Mouse (Mus musculus) right cerebral cortex, adult 18-20 months (tissue): ENCODE data around the gene Chd2.
A peak's percentile ranks its signal among the peaks of the same experiment; 100 is the strongest.
"Not testable (repeated sequence)": the region's sequence is repeated elsewhere in the genome, so short reads cannot be mapped to it uniquely, and the experiment has no call there.

Source experiments
- DNase-seq: peaks from one replicate; pipeline ENCODE4 v3.0.0; 2022; ENCODE audit warnings: mixed read lengths

Chd2 gene

DNA sequence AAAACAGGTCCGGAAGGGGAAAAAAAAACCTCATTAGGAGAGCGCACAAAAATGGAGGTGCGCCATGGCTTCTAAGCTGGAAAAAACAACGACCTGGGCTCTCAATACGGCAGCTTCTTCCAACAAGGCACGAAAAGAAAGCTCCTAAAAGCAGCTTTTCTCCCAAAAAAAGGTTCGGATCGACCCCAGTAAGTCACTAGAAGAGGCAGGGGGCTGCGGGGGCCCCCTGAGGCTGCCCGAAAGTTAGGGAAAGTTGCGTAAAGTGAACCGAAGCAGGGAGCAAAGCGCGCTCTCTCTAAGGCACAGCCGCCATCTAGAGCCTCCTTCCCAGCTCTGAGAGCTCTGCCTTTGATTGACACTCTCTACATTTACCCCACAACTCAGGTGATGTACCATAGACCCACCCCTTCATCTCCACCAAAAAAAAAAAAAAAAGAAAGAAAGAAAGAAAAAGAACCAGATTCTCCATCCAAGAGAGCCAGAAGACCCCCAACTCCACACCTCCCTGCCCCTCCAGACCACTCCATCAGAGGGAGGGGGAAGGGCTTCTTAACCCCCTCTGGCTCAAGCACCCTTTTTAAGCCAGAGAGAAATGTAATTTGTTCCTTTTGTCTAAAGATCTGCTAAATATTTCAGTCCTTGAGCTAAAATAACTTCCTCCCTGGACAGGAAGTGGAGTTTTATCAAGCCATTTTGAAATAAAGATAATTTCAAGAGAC, at the start of gene Chd2:
TSS of gene Chd2 (minus strand) at position 419 of the 719 bp plus-strand sequence.
- DNase-seq: peak; percentile 65

DNA sequence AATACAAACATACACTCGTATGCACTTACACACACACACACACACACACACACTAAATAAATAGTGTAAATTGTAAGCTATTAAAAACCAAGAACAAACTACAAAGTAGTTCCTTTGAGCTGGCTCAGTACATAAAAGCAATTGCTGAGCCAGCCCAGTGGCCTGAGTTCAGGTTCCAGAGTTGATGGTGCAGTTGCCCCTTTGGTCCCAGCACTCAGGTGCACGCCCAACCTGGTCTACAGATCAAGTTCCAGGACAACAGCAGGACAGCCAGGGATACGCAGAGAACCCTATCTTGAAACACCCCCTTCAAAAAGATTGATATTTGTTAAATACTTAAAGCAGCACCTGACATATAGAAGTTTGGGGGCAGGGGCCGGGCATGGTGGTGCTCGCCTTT, 49.1 kb upstream of the Chd2 start:
- DNase-seq: no peak

DNA sequence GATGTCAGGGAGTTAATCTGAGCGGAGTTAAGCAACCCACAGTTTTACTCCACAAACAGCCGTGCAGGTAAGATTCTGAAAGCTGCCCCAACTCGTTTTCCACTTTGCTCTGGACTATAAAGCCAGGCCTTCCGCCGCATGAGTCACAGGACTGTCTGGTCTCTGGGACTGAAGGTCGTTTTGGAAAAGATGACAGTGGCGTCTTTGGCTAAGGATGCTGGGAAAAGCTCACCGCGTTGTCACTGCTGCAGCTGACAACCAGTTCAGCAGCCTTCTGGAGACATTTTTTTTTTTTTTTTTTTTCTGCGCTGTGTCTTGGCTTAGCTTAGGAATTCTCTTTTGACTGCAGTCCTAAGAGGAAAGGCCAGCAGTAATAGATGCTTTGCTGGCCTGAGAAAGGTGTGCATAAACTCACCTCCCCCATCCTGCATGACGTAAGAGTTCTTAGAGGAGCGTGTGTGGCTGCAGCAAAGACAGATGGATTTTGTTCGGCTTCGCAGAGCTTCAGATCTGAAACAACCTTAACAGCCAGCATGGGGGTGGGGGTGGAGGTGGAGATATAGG, 47.7 kb upstream of the Chd2 start:
- DNase-seq: peak; percentile 54

DNA sequence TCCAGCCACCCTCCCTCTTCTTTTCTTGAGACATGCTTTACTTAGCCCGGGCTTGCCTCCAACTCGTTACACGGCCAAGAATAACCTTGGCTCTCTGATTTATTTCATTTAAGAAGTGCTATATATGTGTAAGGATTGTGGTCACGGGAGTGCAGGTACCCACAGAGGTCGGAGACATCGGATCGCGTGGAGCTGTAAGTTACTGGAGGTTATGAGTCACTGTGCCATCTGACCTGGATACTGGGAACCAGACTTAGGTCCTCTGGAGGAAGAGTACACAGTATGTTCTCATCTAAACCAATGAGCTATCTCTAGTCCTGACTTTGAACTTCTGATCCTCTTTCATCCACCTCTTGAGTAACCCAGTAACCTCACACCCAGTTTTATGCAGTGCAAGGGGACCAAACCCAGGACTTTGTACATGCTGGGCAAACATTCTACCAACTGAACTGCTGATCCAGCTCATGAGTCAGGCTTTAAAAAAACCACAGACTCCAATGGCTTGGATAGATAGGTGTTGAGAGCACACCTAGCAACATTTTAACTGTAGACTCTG, 46.8 kb upstream of the Chd2 start:
- DNase-seq: peak; percentile 34

DNA sequence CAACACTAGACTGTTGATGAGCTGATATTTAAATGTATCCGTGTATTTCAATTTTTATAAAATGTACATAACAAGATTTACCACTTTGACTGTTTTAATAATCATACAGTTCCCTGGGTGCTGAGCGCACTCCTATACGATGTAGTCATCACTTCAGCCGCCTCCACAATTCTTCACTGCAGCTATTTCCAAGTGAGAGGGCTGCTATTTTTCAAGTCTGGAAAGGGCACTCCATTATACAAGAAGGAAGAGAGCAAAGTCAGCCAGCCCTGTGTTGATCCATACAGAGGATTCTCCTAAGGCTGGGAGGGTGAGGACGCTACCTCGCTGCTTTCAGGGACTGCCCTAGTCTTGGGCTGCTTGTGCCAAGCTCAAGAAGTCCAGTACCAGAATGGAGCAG, 45.1 kb upstream of the Chd2 start:
- DNase-seq: peak; percentile 80

DNA sequence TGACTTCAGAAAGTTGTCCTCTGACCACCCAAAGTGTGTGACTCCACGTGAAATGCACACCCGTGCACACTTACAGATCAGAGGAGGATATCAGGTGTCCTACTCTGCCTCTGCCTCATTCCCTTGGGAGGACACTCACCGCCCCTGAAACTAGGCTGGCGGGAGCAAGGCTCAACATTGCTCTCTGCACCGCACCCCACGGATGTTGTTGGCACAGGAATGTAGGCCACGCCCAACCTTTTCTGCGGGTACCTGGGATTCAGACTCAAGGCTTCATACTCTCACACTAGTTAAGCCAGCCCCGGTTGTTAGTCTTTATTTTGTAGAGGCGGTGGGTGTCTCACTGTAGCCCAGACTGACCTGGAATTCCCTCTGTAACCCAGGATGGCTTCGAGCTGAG, 44.6 kb upstream of the Chd2 start:
- no peak for DNase-seq

DNA sequence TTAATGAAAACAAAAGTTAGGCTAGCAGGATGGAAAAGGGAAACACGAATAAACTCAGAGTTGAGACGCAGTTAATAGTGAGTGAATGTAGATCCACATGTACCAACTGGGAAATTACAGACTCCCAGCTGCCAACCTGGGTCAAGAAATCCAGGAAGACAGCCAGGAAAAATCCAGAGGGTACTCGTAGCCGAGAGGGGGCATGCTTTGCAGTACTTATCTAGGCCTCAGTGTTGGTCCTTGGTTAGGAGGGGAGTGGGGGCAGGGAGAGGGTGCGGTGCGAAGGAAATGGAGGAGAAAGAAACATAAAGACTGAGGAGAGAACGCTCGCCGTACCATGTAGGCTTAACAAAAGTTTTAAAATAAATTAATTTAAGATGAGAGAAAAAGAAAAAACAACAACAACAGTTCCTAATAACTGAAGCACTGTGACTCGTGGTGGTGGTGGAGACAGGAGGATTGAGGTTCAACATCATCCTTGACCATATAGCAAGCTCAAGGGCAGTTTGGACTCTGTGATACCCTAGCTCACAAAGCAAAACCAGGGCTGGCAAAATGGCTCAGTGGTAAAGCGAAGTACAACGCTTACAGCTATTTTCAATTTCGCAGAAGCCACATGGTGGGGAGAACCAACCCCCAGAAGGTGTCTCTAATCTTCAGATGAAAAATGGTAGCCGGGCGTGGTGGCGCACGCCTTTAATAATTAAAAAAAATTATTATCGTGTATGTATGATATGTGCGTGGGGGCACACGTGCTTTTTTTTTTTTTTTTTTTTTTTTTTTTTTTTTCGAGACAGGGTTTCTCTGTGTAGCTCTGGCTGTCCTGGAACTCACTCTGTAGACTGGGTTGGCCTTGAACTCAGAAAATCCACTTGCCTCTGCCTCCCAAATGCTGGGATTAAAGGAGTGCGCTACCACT, 43.7 kb upstream of the Chd2 start:
- no peak for DNase-seq

DNA sequence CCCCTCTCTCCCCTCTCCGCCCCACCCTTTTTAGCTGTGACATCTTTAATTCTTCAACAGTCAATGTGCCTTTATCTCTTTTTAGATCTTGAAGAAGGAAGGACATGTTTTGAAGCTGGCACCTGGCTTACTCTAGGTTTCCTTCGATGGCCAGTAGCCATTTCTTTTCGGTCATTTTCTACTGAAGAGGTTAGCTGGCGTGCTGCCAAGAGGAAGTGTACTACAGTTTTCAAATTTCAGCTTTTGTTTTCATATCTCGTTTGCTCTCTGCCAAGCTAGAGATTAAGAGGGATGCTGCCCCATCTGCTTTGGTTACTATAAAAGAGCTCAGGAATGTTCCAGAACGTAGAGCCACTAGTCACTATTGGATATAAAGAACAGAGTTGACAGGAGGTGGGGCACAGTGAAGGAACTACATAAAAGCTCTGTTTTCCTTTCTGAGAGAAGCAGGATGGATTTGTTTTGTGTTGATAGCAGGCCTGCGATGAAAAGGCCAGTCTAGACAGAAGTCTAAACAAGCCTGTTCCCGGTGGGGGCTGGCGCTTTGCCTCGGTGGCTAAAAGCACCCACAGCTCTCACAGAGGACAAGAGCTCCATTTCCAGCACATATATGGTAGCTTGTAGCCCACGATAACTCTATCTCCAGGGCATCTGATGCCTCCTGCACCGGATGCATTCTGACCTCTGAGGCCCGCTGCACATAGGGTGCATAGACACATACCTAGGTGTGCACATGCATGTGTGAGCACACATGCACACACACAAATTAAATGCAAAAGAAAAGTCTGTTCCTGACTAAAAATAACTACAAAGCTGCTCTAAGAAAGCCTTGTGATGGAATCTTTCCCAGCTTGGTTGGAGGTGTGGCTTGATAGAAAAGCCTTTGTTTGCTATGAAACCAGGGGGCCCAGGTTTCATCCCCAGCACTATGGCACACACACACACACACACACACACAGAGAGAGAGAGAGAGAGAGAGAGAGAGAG, 42.7 kb upstream of the Chd2 start:
- peak; percentile 37 for DNase-seq

DNA sequence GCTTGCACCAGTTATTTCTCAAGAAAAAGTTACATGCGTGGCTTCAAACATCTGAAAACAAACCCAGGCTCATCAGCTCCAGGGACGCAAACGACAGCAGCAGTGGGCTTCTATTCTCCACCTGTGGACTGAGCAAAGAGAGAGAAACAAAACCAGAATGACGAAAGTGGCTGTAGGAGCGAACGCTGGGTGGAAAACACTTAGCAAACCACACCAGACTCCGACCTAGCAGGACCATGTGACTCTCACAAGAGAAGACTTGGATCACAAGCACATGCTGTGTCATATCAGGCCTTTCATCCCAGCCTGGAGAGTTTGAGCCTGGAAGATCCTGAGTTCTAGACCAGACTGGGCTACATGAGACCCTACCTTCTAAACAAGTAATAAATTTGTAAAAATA, 41.8 kb upstream of the Chd2 start:
- no peak for DNase-seq

DNA sequence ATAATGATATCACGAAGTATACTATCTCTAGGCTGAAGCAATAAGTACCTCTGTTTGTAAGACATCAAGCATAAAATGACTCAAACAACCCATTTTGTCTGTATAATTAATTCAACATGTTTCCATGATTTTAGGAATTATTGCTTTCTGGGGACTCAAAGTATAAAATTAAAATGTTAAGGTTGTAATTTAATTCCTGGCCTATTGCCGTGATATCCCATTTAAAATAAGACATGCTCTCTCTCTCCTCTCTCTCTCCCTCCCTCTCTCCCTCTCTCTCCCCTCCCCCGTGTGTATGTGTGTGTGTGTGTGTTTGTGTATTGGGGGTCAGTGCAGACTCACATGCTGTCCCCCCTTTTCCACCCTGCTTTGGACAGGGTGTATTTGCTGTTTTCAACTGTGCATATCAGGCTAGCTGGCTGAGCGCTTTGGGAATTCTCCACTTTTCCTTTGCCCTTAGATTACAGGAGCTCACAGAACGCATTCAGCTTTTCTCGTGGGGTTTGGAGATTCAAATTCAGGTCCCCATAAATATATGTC, 40.3 kb upstream of the Chd2 start:
- no peak for DNase-seq

DNA sequence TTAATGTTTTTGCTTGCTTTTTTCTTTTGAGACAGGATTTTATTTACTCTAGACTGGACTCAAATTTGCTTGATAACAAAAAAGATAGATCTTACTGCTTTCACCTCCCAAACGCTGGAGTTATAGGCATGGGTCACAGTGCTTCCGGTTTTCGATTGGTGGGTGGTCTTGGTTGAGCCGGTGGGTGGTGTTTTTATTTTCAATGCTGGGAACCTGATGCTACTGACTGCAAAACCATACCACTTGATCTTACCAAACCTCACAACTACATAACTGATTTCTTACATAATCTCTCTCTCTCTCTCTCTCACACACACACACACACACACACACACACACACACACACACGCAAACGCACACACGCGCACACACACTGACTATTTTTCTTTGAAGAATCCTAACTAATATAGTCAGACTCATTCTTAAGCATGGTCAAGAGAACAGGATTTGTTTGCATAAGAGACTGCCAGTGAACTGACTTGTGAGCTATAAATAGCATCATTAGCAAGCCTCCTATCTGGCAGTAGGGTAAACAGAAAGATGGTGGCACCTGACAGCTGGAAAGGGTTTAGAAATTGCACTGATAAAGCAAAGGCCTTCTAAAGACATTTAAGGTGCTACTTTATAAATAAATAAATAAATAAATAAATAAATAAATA, 37.6 kb upstream of the Chd2 start:
- DNase-seq: no peak

DNA sequence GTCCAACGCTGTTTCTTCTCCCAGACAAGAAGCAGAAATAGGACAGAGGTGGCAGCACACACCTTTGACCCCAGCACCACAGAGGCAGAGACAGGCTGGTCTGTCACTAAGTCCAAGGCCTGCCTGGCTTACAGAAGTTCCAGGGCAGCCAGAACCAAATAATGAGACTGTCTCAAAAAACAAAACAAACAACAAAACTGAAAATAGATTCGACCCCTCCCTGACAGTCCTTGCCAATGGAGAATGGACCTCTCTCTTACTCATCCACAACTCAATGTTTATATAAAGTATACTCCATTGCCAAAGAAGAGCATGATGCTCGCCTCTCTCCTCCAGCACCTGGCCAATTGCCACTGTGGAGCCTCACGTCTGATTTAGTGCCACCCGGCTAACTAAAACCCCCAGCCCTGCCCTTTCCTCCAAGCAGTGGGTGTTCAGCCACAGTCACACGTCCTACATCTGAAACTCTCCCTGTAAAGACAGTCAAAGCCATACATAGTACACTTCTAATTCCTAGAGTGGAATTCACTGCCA, 36.3 kb upstream of the Chd2 start:
- DNase-seq: no peak

DNA sequence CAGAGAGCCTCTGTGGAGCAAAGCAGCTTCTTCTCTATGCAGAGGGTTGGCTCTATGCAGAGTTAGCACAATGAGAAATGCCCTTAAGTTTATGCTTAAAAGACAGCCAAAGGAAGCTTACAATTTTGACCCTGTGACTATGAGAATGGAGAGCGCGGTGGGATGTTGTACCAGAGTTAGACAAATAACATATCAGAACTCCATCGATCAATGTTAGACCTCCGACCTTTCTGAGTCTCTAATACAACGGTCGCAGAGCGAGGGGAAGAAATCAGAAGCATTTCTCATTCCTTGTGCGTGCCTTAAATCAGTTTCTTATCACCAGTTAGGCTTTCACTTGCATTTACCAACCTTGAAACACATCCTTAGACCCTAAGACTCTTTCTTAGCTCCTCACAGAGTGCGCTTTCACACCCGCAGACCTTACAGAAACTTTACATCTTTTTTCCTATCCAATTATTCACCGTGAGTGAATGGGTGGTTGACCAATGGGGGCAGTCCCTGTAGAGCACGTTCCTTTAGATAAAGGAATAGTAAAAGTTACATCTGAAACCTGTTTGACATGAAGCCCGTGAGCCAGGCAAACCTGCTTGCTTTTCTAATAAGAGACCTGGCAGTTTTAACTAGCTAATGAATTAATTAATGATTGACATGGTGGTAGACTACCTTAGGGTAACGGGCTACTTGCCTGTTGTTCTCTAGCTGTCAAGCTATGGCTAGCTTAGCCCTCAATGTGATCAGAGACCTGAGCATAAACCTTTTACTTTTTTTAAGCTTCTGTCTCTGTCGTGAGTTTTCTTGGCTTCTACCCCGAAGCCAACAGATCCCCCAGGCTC, 34.7 kb upstream of the Chd2 start:
- DNase-seq: no peak

DNA sequence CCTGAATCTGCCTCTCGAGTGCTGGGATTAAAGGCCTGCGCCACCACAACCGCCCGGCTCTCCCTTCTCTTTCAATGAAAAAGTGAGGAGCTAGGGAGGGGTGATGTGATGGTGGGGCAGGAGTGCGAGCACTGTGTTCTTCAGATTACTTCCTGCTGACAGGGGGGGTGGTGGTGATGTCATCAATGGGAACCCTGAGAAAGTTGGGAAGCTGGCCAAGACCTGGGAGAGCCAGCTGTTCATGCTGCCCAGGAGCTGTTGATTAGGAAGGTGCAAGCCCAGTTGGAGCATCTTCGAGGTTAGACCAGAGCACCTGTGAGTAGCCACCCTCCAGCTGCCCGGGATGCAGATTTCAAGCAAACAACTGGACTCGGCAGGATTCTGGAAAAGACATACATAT, 33.6 kb upstream of the Chd2 start:
- DNase-seq: no peak

DNA sequence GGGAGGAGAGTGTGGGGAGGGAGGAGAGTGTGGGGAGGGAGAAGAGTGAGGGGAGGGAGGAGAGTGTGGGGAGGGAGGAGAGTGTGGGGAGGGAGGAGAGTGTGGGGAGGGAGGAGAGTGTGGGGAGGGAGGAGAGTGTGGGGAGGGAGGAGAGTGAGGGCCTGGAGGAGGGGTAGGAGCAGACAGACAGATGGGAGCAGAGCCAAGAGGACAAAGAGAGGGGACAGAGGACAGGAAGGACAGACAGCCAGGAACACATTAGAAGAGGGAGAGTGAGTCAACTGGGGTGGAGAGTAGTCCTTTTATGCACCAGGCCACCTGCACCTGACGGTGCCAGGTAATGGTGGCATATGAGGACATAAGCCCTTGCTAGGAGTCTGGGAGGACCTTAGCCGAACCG, 33.0 kb upstream of the Chd2 start:
- not testable (repeated sequence) for DNase-seq

DNA sequence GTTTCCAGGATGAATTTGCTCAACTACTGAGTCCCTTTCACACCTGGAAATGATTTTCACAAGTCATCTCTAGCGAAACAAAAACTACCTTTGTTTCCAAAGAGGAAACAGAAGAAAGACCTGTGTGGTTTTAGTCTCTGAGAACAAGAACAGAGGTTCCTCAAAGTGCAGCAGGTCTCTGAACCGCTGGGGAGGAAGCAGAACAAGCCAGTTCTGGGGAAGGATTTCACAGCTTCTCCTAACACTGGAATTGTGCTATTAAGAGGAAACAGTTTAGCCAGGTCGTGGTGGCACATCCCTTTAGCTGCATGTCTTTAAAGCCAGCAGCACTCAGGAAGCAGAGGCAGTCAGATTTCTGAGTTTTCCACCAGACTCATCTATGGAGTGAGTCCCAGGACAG, 30.9 kb upstream of the Chd2 start:
- no peak for DNase-seq

DNA sequence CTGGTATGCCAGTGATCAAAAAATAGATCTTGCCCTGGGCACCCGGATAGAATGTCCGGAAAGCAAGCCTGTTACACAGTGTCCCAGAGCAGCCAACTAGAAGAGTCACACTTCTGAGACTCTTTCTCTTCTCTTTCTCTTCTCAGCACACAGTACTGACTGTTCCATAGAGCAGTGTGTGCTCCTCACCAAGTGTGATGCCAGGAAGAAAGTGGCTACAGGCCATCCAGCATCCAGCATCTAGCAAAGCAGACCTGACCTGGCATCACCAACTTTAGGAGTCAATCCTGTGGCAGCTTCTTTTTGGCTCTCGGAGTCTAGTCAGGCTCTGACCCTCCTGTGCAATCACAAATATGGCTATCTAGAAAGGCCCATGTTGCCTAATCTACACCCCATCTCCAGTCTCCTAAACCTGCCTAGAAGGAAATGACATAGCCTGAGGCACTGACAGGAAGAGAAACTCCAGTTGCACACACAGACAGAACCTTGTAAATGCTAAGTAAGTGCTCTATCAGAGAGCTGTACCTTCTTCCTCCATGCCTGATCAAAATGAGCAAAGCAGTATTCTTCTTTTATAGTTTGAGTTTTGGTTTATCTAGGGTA, 27.3 kb upstream of the Chd2 start:
- DNase-seq: no peak

DNA sequence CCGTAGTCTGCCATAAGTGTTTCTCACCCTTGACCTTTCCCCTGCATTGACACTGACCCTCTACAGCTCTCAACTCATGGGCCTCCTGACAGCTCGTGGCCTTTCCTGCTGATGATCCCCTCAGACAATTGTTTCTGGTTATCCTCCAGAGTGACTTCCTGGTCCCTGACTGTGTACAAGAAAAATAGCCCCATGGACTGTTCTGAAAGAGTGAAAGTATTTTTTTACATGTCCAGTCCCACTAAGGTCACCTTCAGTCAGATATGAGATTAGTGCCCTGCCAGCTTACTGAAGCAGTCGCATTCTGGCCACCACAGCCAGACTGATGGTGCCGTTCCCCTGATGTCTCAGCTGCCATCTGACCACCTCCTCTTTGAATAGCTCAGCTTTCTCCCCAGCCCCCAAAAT, 26.1 kb upstream of the Chd2 start:
- DNase-seq: no peak

DNA sequence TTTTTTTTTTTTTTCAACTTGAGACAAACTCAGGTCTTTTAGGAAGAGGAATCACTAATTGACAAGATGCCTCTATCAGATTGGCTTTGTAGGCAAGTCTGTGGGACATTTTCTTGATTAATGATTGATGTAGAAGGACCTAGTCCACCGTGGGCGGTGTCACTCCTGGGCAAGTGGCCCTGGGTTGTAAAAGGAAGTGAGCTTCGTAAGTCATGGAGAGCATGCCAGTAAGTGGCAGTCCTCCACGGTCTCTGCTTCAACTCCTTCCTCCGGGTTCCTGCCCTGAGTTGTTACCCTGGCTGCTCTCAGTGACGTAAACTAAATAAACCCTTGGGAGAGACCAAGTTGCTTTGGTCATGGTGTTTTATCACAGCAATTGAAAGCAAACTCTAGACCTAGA, 22.5 kb upstream of the Chd2 start:
- no peak for DNase-seq
